Mouse (Mus musculus) lung, adult 2 months (tissue): ENCODE measurements at regions not wholly inside any gene's neighbourhood (a gene's known extent, or its start where the extent isn't known, plus 50 kb on each side); places are given as distances from the start of the nearest gene placed in this dataset.

Experiments used
- CTCF ChIP-seq: fragments of 200-500 bp; IDR thresholded peaks from 2 replicates; pipeline ENCODE4 v1.5.1; 2011; ENCODE audit warnings: mild to moderate bottlenecking, low read length, control low read depth; ENCODE audit not compliant: insufficient read depth
- POLR2A ChIP-seq: fragments of 200-500 bp; IDR thresholded peaks from 2 replicates; pipeline ENCODE4 v1.6.1; 2011; ENCODE audit warnings: low read depth, mild to moderate bottlenecking, control low read depth, low read length, borderline replicate concordance; ENCODE audit errors: extremely low read depth

DNA sequence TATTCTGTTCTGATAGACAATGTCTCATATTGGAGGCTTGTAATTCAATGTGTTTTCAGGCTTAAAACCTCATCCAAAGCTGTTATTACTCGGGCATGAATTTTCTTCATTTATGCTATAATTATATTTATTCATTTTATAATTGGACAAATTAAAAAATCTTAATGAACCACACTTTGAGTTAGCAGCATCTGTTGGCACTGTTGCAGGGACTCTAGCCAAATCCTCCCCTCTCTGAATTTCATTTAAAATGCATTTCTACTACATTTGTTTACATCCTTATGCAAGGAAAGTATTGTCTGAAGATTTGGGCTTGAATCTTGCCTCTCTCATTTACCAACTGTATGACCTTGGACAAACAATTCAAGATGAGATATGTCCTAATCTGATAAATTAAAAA, 874.2 kb upstream of the Kirrel3 start:
- TF ChIP-seq POLR2A (no peak), CTCF (no peak)
